Mouse (Mus musculus) heart, postnatal 0 days (tissue): ENCODE results near the gene Lpar3.

Experiments
- CTCF ChIP-seq: IDR thresholded peaks from 2 replicates; pipeline ENCODE4 v1.5.1; 2016; ENCODE audit warnings: antibody characterized with exemption, control low read depth, low read depth
- EP300 ChIP-seq: IDR thresholded peaks from 2 replicates; pipeline ENCODE4 v1.6.1; 2016; ENCODE audit warnings: antibody characterized with exemption, low read depth

DNA sequence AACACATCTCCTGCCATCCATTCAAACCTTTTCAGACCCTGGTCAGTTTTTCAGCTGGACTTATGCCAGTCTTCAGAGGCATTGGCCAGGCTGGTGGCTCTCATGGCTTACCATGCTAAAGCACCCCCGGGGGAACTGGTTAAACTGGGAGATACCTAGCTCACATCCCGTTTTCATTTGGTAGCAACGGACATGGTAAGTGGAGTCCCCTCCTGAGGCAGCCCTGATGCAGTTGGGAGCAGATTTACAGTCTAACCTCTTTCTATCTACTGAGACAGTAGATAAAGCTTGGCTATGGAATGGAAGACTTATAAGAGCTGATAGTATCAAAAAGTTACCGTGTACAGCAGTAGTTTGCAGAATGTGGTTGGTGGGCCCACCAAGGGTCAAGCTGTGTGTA, 56.2 kb downstream of the Lpar3 start:
- TF ChIP-seq EP300, result no peak
- no peak for TF ChIP-seq CTCF
